Mouse (Mus musculus): ENCODE measurements around the gene Adcy6.
"Not testable (repeated sequence)": the region's sequence is repeated elsewhere in the genome, so short reads cannot be mapped to it uniquely, and the experiment has no call there.

Adcy6 gene

GRCm38 (mm10) chr15:98601832-98602190 is 8.1 kb downstream of the Adcy6 start:
- DNase-seq (ENCODE audit: low read depth) = no peak

DNA sequence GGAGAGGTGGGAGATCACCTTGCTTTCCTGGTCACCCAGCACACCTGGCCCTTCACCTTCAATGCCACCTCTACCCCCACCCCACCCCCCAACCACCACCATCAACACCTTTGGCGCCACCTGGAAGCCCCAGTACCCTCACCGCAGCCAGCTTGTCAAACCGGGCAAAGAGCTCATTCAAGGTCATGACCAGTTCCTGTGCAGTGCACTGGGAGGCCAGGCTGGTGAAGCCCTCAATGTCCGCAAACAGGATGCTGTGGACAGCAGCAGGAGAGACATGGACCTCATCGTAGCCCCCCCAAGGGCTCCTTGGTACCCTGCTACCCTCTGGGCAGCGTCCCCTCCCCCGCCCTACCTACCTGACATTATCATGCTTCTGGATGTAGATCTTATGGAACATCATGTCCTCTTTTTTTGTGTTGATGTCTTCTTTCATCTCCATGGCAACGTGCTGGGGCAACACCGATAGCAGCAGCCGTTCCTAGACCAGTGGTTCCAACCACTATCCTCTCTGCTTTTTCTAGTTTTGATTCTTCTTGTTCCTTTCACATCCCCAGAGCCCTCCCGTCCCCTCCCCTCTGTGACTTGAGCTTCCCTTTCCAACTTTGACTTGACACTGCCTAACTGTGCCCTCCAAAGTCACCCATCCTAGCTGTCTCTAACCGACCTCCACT is 9.7 kb downstream of the Adcy6 start:
- DNase-seq (ENCODE audit: low read depth) = peak; percentile 62

DNA sequence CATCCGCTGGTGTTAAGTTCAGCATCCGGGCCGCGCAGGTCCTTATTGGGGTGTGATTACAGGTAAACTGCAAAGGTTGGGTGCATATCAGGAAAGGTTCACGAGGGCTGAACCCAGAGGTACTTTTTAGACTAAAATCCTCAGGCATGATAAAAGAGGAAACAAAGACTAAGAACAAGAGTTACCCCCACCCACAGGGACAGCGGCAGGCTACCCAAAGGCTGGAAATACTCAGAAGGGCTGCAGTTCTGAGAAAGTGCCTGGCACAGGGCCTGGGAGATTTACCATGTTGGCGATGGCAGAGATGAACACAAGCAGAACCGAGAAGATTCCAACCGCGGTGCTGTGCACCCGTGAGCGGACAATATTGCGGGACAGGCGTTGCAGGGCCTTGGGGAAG is 13.3 kb downstream of the Adcy6 start:
- no peak for DNase-seq (ENCODE audit: low read depth)

DNA sequence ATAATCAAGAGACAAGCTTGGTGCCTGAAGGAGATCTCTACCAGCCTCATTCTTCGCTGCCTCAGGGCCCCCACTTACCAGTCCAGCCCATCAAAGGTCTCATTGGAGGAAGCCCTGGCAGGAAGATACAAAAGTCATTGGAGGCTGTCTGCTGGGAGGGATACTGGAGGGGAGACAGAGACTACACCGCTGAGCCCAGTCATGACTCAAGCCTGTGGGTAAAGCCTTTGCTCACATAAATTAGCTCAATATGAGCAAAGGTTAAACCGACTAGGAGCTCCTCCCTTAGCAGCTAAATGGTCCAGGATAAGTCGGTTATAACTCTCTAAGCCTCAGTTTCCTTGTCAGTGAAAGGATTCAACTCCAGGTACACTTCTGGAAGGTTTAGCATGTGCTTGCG is 14.8 kb downstream of the Adcy6 start:
- DNase-seq (ENCODE audit: low read depth) = no peak

DNA sequence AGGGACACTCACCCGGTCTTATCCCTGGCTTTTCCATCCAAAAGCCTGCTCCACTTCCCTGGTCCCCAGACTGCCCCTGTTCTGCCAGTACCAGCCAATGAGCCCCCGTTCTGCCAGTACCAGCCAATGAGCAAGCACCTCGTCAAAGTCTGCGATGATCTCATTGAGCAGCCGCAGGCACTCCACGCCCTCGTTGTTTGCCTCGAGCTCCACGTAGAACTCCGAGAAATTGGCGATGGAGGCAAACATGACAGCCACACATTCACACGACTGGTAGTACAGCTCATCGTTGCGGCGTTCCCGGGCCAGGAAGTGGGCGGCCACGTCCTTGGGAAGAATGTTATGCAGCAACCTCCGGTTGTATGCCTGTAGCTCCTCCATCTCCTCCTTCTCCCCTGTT is 15.7 kb downstream of the Adcy6 start:
- no peak for DNase-seq (ENCODE audit: low read depth)

DNA sequence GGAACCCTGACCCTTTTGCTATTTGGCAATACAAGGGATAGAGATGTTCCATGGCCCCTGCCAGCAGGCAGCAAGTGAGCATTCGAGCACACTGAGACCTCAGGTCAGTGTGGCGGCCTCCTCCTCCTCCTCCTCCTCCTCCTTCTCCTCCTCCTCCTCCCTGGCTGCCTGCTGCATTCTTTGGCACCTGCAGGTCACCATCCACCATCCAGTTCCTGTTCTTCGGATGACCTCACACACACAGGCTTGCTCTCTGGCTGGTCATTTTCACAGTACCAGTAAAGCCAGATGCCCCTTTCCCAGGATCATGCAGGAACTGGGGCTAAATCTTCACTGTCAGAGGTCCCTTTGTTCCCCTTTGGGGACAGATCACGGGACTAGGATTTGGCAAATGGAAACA is 18.5 kb downstream of the Adcy6 start:
- no peak for DNase-seq (ENCODE audit: low read depth)

DNA sequence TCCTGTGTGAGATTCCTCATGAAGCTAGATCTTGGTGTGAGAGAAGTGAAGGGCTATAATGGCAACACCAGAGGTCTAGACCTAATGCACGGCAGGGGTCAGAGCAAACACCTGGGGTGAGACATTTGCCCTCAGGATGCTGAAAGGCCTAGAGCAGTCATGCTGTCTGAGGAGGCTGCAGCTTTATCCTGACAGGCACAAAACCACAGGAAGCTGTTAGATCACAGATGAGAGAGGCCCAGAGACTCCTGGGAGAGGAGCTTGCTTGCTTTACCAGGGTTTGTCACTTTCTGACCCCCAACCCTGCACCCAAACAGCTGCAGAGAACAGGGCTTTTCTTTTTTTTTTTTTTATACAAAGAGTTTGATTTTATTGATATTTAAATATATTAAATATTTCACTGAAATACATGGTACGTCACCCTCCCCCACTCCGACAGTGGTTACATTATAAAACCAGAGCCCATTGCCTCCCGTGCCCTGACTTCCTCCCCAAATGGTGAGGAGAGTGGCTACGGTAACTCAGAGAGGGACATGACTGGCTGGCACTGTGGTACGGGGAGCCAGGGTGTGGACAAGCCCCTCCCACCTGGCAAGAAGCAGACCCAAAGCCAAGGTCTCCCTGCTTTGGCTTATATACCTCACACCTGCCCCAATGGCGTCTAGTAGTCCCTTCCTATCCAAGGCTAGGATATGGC is 20.1 kb downstream of the Adcy6 start:
- peak; percentile 77 for DNase-seq (ENCODE audit: low read depth)

DNA sequence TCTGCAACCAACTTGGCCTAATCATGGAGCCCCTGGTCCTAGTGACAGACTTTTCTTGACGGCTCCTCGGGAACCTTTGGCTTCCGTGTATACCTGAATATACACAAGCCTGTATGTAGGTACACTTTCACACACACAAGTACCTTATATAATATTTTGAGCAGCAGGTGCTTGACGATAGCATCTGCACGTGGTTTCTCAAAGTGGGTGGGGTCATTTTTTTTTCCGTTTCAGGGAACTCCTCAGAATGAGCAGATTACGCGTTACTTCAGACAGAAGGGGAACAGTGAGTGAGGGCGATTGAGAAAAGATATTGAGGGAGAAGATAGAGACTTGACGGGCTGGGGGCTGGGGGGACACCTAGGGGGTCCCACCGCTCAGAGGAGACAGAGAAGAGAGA is 22.1 kb downstream of the Adcy6 start:
- no peak for DNase-seq (ENCODE audit: low read depth)

- DNase-seq (ENCODE audit: low read depth) = not testable (repeated sequence)
These were observed 23.7 kb downstream of the Adcy6 start for GRCm38 (mm10) chr15:98586141-98586540.

GRCm38 (mm10) chr15:98585421-98585820 is 24.5 kb downstream of the Adcy6 start:
- DNase-seq (ENCODE audit: low read depth) = no peak

GRCm38 (mm10) chr15:98582996-98583395 is 26.9 kb downstream of the Adcy6 start:
- DNase-seq (ENCODE audit: low read depth) = no peak

DNA sequence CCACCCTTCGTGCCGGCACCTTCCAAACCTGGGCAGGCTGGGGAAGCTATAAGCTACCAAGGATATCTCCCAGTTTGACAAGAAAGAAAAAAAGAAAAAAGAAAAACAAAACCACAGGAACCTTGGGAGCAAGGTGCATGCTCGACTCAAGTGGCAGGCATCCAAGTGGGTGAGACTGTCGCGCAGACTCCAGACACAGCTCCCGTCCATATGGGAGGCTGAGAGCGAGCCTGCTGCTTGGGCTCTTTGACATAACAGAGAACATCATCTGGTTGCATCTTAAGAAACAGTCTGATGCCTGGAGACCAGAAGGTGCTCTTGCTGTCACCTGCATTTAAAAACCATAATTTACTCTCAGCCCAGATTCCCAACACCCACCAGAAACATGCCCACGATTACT is 27.5 kb downstream of the Adcy6 start:
- DNase-seq (ENCODE audit: low read depth) = no peak

DNA sequence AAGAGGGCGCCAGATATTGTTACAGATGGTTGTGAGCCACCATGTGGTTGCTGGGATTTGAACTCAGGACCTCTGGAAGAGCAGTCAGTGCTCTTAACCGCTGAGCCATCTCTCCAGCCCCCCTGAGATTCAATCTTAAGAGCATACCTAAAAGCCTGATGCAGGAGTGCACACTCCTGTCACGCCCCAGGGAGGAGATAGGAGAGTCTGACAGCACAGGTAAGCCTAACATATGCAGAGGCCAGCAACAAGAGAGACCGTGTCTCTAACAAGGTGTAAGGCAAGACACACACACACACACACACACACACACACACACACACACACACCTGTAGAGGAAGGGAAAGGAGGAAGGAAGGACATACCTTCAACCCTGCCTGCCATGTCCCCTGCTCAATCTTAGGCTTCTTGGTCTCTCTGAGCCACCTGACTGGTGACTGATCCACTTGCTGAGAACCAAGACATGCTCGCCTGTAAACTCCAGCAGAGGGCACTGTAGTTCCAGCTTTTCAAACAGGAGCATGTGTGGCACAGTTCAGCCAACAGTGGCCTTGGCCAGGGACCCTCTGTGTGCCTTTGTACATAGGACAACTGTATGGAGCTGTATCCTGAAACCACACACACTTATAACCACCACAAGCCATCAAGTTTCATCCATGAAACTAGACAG is 29.9 kb downstream of the Adcy6 start:
- peak; percentile 91 for DNase-seq (ENCODE audit: low read depth)

DNA sequence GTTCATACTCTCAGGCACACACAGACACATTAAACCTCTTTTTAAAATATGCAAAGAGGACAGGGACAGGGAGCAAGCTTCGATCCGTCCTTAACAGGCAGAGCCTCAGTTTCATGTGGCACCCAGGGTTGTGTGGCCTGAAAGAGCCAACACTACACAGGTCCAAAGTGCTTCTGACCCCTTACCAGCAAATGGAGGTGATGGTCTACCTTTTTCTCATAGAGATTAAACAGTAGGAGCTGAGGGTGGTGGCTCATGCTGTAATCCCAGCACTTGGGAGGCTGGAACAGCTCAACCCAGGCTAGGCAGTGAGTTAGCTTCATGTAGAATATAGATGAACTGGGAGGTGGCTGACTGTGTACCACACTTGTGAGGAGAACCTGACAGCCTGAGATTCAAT is 30.6 kb downstream of the Adcy6 start:
- DNase-seq (ENCODE audit: low read depth) = no peak

DNA sequence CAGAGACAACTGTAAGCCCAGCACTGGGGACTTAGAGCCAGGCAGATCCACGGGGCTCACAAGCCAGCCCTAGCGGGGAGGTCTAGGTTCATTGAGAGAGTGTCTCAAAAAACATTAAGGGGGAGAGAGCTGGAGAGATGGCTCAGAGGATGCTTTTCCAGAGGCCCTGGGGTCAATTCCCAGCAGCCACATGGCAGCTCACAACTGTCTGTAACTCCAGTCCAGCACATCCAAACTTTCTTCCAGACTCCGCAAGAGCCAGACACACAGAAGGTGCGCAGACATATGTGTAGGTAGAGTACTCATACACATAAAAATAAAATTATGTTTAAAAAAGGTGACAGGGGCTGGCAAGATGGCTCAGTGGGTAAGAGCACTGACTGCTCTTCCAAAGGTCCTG is 36.6 kb downstream of the Adcy6 start:
- DNase-seq (ENCODE audit: low read depth) = no peak

DNA sequence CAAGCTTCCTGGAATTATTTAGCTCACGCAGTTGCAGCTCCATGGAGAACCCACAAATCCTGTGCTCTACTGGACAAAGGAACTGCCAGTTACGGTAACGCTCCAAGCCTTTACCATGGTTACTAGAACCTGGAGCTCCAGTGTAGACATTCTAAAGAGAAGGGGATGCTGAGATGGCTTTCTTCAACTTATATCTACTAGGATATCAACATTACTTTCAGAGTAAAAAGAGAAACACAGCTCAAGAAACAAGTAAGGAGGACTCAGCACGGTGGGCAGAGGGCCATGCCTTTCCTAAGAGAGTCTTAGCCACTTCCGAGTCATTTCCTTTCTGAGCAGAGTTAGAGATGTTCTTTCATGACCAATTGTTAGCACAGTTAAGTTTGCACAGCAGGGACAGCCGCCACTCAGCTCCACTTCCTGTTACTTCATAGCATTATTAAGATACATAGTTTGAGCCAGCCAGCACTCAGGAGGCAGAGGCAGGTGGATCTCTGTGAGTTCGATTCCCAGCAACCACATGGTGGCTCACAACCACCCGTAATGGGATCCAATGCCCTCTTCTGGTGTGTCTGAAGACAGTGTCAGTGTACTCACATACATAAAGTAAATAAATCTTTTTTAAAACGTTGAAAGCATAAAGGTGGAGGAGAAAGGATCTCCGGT is 38.9 kb downstream of the Adcy6 start, which contains the start of the genes Ccnt1 and 4930415O20Rik:
Gene Ccnt1, minus strand, starts transcription at position 51 of the 666 bp plus-strand sequence.
Gene 4930415O20Rik, plus strand, starts transcription at position 132 of the 666 bp plus-strand sequence.
- peak; percentile 91 for DNase-seq (ENCODE audit: low read depth)

DNA sequence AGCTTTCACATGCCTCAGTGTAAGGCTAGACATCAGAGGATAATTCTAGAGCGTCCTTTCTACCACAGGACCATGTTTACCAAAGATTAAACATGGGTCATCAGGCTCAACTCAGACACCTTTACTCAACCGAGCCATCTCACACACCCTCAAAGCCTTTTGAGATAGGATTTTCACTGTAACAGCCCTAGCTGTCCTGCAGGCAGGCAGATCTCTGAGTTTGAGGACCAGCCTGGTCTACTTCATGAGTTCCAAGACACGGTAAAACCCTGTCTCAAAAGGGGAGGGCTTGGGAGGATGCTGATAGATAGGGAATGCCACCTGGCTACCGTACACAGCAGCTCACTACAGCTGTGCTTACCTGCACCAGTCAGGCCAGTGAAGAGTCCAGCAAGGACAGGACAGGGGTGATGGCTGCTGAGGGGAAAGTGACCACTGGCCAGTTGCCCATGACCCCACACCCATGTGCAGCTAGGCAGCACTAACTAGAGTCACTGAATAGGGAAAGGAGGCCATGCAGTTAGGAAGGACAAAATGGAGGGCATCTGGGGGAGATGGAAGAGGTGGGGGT is 40.0 kb downstream of the Adcy6 start:
- no peak for DNase-seq (ENCODE audit: low read depth)

GRCm38 (mm10) chr15:98569216-98569615 is 40.7 kb downstream of the Adcy6 start:
- no peak for DNase-seq (ENCODE audit: low read depth)

GRCm38 (mm10) chr15:98568256-98569033 is 41.4 kb downstream of the Adcy6 start:
- DNase-seq (ENCODE audit: low read depth) = peak; percentile 46

GRCm38 (mm10) chr15:98567278-98568134 is 42.4 kb downstream of the Adcy6 start:
- peak; percentile 100 for DNase-seq (ENCODE audit: low read depth)

GRCm38 (mm10) chr15:98566973-98567277 is 43.0 kb downstream of the Adcy6 start:
- peak; percentile 36 for DNase-seq (ENCODE audit: low read depth)

Data from 416B (cell line).